Mouse (Mus musculus) stomach, postnatal 0 days (tissue): ENCODE data around the gene Sprr4.

Experiments
- CTCF ChIP-seq: IDR thresholded peaks from 2 replicates; pipeline ENCODE4 v1.5.1; 2016; ENCODE audit warnings: antibody characterized with exemption, low read depth, mild to moderate bottlenecking, moderate library complexity
- EP300 ChIP-seq: optimal IDR thresholded peaks from 2 replicates; pipeline ENCODE3; 2016; ENCODE audit warnings: antibody characterized with exemption

- no peak for TF ChIP-seq CTCF
- no peak for TF ChIP-seq EP300
These were observed 34.1 kb upstream of the Sprr4 start, which contains the start of gene 2310046K23Rik for GRCm38 (mm10) chr3:92534411-92534810.
